Mouse (Mus musculus) forebrain, embryonic 11.5 days (tissue): ENCODE results near the gene Aqp6. TPM values are rescaled to one million over a fixed set of nuclear protein-coding genes. Genes with fewer than 3 reads are reported as not detected.

ENCODE experiments used
- ATAC-seq: fragments of 200-750 bp; cut with Nextera tagmentation; replicated peaks from 2 replicates; pipeline ENCODE4 v1.8.0; 2017; ENCODE audit warnings: moderate TSS enrichment; ENCODE audit not compliant: low FRiP score
- DNase-seq: peaks from one replicate; pipeline ENCODE4 v3.0.0-alpha.2; 2017; ENCODE audit warnings: low spot score
- H3K27ac ChIP-seq: fragments of 300-500 bp; sonication (generic); 2 replicates; pipeline ENCODE4 v1.5.1; 2014; ENCODE audit warnings: low read depth, low read length
- H3K27me3 ChIP-seq: fragments of 300-500 bp; sonication (generic); 2 replicates; pipeline ENCODE4 v1.6.1; 2014; ENCODE audit warnings: mild to moderate bottlenecking, low read length, mixed read lengths; ENCODE audit not compliant: control insufficient read depth, insufficient read depth
- H3K36me3 ChIP-seq: fragments of 300-500 bp; sonication (generic); 2 replicates; pipeline ENCODE4 v1.6.1; 2014; ENCODE audit warnings: mild to moderate bottlenecking, low read length, moderate library complexity, mixed read lengths; ENCODE audit not compliant: control insufficient read depth, insufficient read depth
- H3K4me1 ChIP-seq: fragments of 300-500 bp; sonication (generic); replicated peaks from 2 replicates; pipeline ENCODE4 v1.6.1; 2014; ENCODE audit warnings: low read length, mixed read lengths; ENCODE audit not compliant: control insufficient read depth, insufficient read depth
- H3K4me2 ChIP-seq: fragments of 300-500 bp; sonication (generic); 2 replicates; pipeline ENCODE4 v1.6.1; 2014; ENCODE audit warnings: low read depth, mild to moderate bottlenecking, low read length, moderate library complexity, mixed read lengths; ENCODE audit not compliant: severe bottlenecking
- H3K4me3 ChIP-seq: fragments of 300-500 bp; sonication (generic); 2 replicates; pipeline ENCODE4 v1.5.1; 2014; ENCODE audit warnings: low read depth, low read length
- H3K9ac ChIP-seq: fragments of 300-500 bp; sonication (generic); 2 replicates; pipeline ENCODE4 v1.6.1; 2014; ENCODE audit warnings: low read length
- H3K9me3 ChIP-seq: fragments of 300-500 bp; sonication (generic); 2 replicates; pipeline ENCODE4 v1.6.1; 2016; ENCODE audit warnings: low read length, mixed read lengths; ENCODE audit not compliant: control insufficient read depth
- WGBS: fragments of 180-500 bp; shearing (Covaris S2); extraction: QIAGEN DNeasy Blood & Tissue Kit; methylation state at CpG from one replicate; pipeline ENCODE4 v1.1.7; 2014; 5-methylcytosine and 5-hydroxymethylcytosine counted together
- polyA plus RNA-seq: library from polyadenylated mRNA; unstranded; fragments of >200 nt; fragmentation: Nextera tagmentation; extraction: Ambion mirVana; gene quantifications from 2 replicates; pipeline ENCODE4 v1.2.1, GENCODE M21; 2014

Aqp6 gene
- polyA plus RNA-seq, 1 experiment from 2014 or later: not detected

GRCm38 (mm10) chr15:99603216-99603615, 2.0 kb downstream of the Aqp6 start:
- Histone ChIP-seq H3K27me3 (no peaks in the 10 kb centered on the region; the same call in 1 of the 2 replicates), H3K4me3 (no peak overlapping the region), H3K4me2 (no peak overlapping the region), H3K9me3 (no peaks in the 10 kb centered on the region), H3K27ac (no peak overlapping the region), H3K36me3 (no peaks in the 10 kb centered on the region), H3K4me1 (peaks cover 16% of the 10 kb centered on the region; the same call in 1 of the 2 replicates), H3K9ac (no peak overlapping the region)
- ATAC-seq: no peak
- DNase-seq: no peak
- WGBS: 82% methylated on average over 7 of the region's 7 CpGs

DNA sequence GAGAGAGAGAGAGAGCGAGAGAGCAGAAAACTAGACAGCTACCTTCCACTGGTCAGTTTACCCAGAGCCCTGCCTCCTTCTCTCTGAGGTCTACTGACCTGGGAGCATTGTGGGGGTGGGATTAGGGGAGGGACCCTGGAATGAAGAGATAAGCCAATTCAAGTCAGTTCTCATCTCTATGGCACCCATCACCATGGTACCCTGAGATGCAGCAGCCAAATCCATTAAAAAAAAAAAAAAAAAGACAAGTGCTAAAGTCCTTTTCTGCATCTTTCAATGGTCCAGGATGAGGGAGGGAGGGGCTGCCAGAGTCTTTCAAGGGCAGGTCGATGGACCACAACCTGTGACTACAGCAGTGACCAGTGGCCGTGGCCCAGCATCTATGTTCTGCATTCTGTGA, 4.4 kb downstream of the Aqp6 start:
- H3K9ac ChIP-seq: no peak overlapping the region
- WGBS: 81% methylated on average over 3 of the region's 3 CpGs
- H3K9me3 ChIP-seq: no peaks in the 10 kb centered on the region
- H3K36me3 ChIP-seq: no peaks in the 10 kb centered on the region
- DNase-seq (no peak), ATAC-seq (no peak)
- H3K4me1 ChIP-seq: peaks cover 13% of the 10 kb centered on the region; the same call in 1 of the 2 replicates
- H3K4me2 ChIP-seq: no peak overlapping the region
- H3K27ac ChIP-seq: no peak overlapping the region
- H3K27me3 ChIP-seq: no peaks in the 10 kb centered on the region; the same call in 1 of the 2 replicates
- no peak overlapping the region for H3K4me3 ChIP-seq

- Histone ChIP-seq H3K27ac (no peak overlapping the region), H3K36me3 (no peaks in the 10 kb centered on the region), H3K4me3 (no peak overlapping the region), H3K4me2 (no peak overlapping the region), H3K27me3 (no peaks in the 10 kb centered on the region; the same call in 1 of the 2 replicates), H3K9me3 (no peaks in the 10 kb centered on the region), H3K9ac (no peak overlapping the region), H3K4me1 (peaks cover 13% of the 10 kb centered on the region; the same call in 1 of the 2 replicates)
- DNase-seq: no peak
- no peak for ATAC-seq
- 34% methylated on average over 5 of the region's 5 CpGs for WGBS
Measured at GRCm38 (mm10) chr15:99606515-99606914, 5.3 kb downstream of the Aqp6 start.

GRCm38 (mm10) chr15:99607388-99608113, 6.4 kb downstream of the Aqp6 start:
- peaks cover 13% of the 10 kb centered on the region; the same call in 1 of the 2 replicates for H3K4me1 ChIP-seq
- DNase-seq (no peak), ATAC-seq (peak; percentile 65; the same call in 1 of the 2 replicates)
- no peaks in the 10 kb centered on the region for H3K36me3 ChIP-seq
- no peak overlapping the region for H3K27ac ChIP-seq
- H3K9ac ChIP-seq: no peak overlapping the region
- H3K4me2 ChIP-seq: no peak overlapping the region
- 12% methylated on average over 10 of the region's 10 CpGs for WGBS
- H3K27me3 ChIP-seq: no peaks in the 10 kb centered on the region; the same call in 1 of the 2 replicates
- H3K4me3 ChIP-seq: no peak overlapping the region
- no peaks in the 10 kb centered on the region for H3K9me3 ChIP-seq

DNA sequence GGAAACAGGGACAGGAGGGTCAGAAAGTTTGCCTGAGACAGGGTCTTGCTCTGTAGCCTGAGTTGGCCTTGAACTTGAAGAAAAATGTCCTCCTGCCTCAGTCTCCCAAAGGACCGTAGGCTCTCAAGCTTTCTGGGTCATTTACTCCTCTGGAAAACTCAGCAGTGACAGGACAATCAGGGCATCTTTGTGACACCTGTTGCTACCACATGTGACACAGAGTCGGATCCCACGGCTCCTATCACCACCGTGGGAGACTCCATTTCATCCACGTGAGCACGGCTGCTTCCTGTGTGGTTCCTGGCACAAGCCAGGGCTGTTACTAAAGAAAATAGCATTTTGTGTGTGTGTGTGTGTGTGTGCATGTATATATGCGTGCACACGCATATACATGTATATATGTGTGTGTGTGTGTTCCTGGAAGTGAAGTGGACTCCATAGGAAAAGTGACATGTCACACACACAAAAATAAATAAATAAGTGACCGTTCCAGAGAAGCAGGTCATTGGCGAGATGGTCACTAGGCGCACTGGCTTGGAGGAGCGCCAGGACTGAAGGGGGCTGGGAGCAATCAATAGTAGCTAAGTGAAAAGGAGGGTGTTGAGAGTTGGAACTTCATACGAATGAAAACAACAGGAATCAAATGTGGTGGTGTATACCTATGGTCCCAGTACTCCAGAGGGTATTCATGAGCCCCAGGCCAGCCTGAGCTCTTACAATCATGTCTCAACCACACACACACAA, 7.4 kb downstream of the Aqp6 start:
- H3K27me3 ChIP-seq: no peaks in the 10 kb centered on the region; the same call in 1 of the 2 replicates
- no peaks in the 10 kb centered on the region for H3K9me3 ChIP-seq
- no peak overlapping the region for H3K27ac ChIP-seq
- no peak overlapping the region for H3K4me2 ChIP-seq
- no peak for DNase-seq
- no peak overlapping the region for H3K4me3 ChIP-seq
- peaks cover 13% of the 10 kb centered on the region; the same call in 1 of the 2 replicates for H3K4me1 ChIP-seq
- H3K36me3 ChIP-seq: no peaks in the 10 kb centered on the region
- WGBS: 87% methylated on average over 13 of the region's 13 CpGs
- no peak for ATAC-seq
- H3K9ac ChIP-seq: no peak overlapping the region

DNA sequence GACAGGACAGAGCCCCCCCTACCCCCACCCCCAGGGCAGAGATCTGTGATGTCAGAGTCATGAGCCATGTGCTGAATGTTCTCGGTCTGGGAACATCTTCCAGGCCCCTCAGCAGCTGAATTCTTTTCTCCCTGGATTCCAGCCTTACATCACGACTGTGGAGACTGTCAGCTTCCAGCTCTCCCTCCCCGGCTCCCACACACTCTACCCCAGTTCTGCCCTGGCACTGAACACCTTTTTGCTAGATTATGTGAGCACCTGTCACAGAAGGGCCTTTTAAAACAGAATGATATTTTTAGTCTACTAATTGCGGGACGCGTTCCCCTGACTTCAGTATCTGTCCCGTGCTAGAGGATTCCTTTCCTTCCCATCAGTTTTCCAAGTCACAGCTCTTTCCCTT, 10.4 kb downstream of the Aqp6 start:
- ATAC-seq (no peak), DNase-seq (no peak)
- no peak overlapping the region for H3K27ac ChIP-seq
- H3K9ac ChIP-seq: no peak overlapping the region
- peaks cover 10% of the 10 kb centered on the region; the same call in 1 of the 2 replicates for H3K4me1 ChIP-seq
- WGBS: 70% methylated on average over 7 of the region's 7 CpGs
- H3K27me3 ChIP-seq: no peaks in the 10 kb centered on the region; the same call in 1 of the 2 replicates
- H3K9me3 ChIP-seq: no peaks in the 10 kb centered on the region
- no peaks in the 10 kb centered on the region for H3K36me3 ChIP-seq
- H3K4me3 ChIP-seq: no peak overlapping the region
- no peak overlapping the region for H3K4me2 ChIP-seq

DNA sequence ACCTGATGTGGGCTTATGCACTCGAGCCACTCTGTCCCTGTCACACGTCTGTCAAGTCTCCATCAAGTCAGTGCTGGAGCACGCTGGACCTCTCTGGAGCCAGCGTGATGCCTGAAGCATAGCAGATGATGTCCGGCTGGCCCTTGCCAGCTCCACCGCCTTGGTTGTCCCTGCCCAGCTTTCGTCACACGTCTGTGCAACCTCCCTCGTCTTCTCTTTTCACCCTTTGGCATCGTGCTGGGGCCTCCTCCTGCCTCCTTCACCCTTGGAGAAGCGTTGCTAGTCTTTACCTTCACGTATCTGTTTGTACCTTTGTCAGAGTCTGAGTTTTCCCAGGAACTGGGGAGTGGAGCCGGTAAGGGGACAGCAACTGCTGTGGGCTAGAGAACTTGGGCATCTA, 13.1 kb downstream of the Aqp6 start:
- Histone ChIP-seq H3K9ac (no peak overlapping the region), H3K27ac (no peak overlapping the region)

GRCm38 (mm10) chr15:99614753-99615152, 13.6 kb downstream of the Aqp6 start:
- Histone ChIP-seq H3K9me3 (no peaks in the 10 kb centered on the region), H3K9ac (no peak overlapping the region), H3K27ac (no peak overlapping the region), H3K27me3 (no peaks in the 10 kb centered on the region; the same call in 1 of the 2 replicates), H3K4me3 (no peak overlapping the region), H3K36me3 (no peaks in the 10 kb centered on the region), H3K4me1 (no peaks in the 10 kb centered on the region), H3K4me2 (no peak overlapping the region)
- 6% methylated on average over 12 of the region's 12 CpGs for WGBS
- ATAC-seq: no peak
- no peak for DNase-seq

More for the DNA sequence above, 13.1 kb downstream of the Aqp6 start:
- no peaks in the 10 kb centered on the region for H3K9me3 ChIP-seq
- no peak for DNase-seq
- H3K27me3 ChIP-seq: no peaks in the 10 kb centered on the region; the same call in 1 of the 2 replicates
- no peaks in the 10 kb centered on the region for H3K4me1 ChIP-seq
- H3K4me2 ChIP-seq: no peak overlapping the region
- H3K4me3 ChIP-seq: no peak overlapping the region
- no peaks in the 10 kb centered on the region for H3K36me3 ChIP-seq
- no peak for ATAC-seq
- 69% methylated on average over 13 of the region's 13 CpGs for WGBS
